In genomic region chr12:83800943-83801342, GRCm38 (mm10) we compare ENCODE assay signal across 12 mouse cellular contexts. TPM values are rescaled to one million over a fixed set of nuclear protein-coding genes. Genes with fewer than 3 reads are reported as not detected.
A peak's percentile ranks its signal among the peaks of the same experiment; 100 is the strongest.
DNase-seq lines count a peak whose midpoint lies in the region; ATAC-seq and TF ChIP-seq lines count a peak whose summit lies in the region.
"Had no signal": no experiment of that assay in that cellular context is flagged by ENCODE, and none has a peak within 500 bp of the region (broad histone marks: within the 10 kb centered on the region; RNA-seq: fewer than 3 reads in every experiment).

No protein-coding gene starts in this region.

- TF ChIP-seq CTCF in brain, embryonic 14.5 days (IDR thresholded peaks at IDR 0.05; ENCODE audit: borderline replicate concordance, extremely low read depth, insufficient read depth, insufficient read length): peak; percentile 55; the same call in 1 of the 2 replicates

- DNase-seq in hindbrain, embryonic 14.5 days (ENCODE audit: low spot score): peak; percentile 50
- peak; percentile 43 for DNase-seq in ES-CJ7 (ENCODE audit: low read depth, low spot score)
- peak; percentile 79 for DNase-seq in brain, embryonic 14.5 days (ENCODE audit: low read depth)
- peak; percentile 34 to 55 for DNase-seq in layer of hippocampus, postnatal 36 days
- no peak for DNase-seq in lung, adult 18-20 months
- DNase-seq in urinary bladder, postnatal 4 days (ENCODE audit: low spot score in 2 of 2): no peak
- DNase-seq in heart, adult 9 months (ENCODE audit: low spot score in 2 of 2): no peak
- DNase-seq: adrenal gland, postnatal 25 days; lung, adult 2 months had no signal

- peak; percentile 65; the same call in 1 of the 2 replicates for ATAC-seq in hindbrain, embryonic 14.5 days (ENCODE audit: low FRiP score)
- no peak for ATAC-seq in hindbrain, embryonic 13.5 days (ENCODE audit: low FRiP score)

- H3K9me3 ChIP-seq in hindbrain, embryonic 14.5 days (ENCODE audit: control insufficient read depth, low read length): 0 out of 2 replicates have a peak, but pooled peaks cover 3% of the 10 kb centered on the region
- no peaks in the 10 kb centered on the region; the same call in 1 of the 2 replicates for H3K9me3 ChIP-seq in hindbrain, embryonic 13.5 days
- H3K9me3 ChIP-seq: embryonic facial prominence, embryonic 15.5 days had no signal

- WGBS in hindbrain, embryonic 14.5 days: 45% methylated on average over 9 of the region's 9 CpGs
- 55% methylated on average over 9 of the region's 9 CpGs for WGBS in hindbrain, embryonic 13.5 days

- H3K4me1 ChIP-seq in hindbrain, embryonic 14.5 days (replicated peaks; ENCODE audit: control insufficient read depth, insufficient read depth, low read length): no peaks in the 10 kb centered on the region
- H3K4me1 ChIP-seq in hindbrain, embryonic 13.5 days (replicated peaks): no peaks in the 10 kb centered on the region
- H3K4me1 ChIP-seq: embryonic facial prominence, embryonic 15.5 days; heart, embryonic 13.5 days had no signal

- no peak for TF ChIP-seq POLR2A in brain, embryonic 14.5 days (IDR thresholded peaks at IDR 0.05; ENCODE audit: borderline replicate concordance, extremely low read depth, insufficient read depth, insufficient read length, poor library complexity, severe bottlenecking)

- H3K4me3 ChIP-seq in hindbrain, embryonic 14.5 days (replicated peaks; ENCODE audit: low read length): no peak overlapping the region
- H3K4me3 ChIP-seq in hindbrain, embryonic 13.5 days: no peak overlapping the region
- H3K4me3 ChIP-seq: embryonic facial prominence, embryonic 15.5 days; heart, embryonic 13.5 days had no signal

- H3K9ac ChIP-seq in hindbrain, embryonic 14.5 days: no peak overlapping the region
- no peak overlapping the region for H3K9ac ChIP-seq in hindbrain, embryonic 13.5 days
- H3K9ac ChIP-seq: embryonic facial prominence, embryonic 15.5 days; heart, embryonic 13.5 days had no signal

- no peak overlapping the region for H3K4me2 ChIP-seq in hindbrain, embryonic 14.5 days (replicated peaks)
- H3K4me2 ChIP-seq in hindbrain, embryonic 13.5 days: no peak overlapping the region
- H3K4me2 ChIP-seq: embryonic facial prominence, embryonic 15.5 days; heart, embryonic 13.5 days had no signal

- H3K27ac ChIP-seq in hindbrain, embryonic 14.5 days: no peak overlapping the region
- no peak overlapping the region for H3K27ac ChIP-seq in hindbrain, embryonic 13.5 days
- H3K27ac ChIP-seq: embryonic facial prominence, embryonic 15.5 days; heart, embryonic 13.5 days had no signal

- no peaks in the 10 kb centered on the region for H3K27me3 ChIP-seq in hindbrain, embryonic 14.5 days (ENCODE audit: control insufficient read depth, insufficient read depth, low read length)
- no peaks in the 10 kb centered on the region for H3K27me3 ChIP-seq in hindbrain, embryonic 13.5 days
- H3K27me3 ChIP-seq: embryonic facial prominence, embryonic 15.5 days; heart, embryonic 13.5 days had no signal

- peaks cover 68% of the 10 kb centered on the region for H3K36me3 ChIP-seq in hindbrain, embryonic 14.5 days (replicated peaks; ENCODE audit: control insufficient read depth, insufficient read depth)
- H3K36me3 ChIP-seq in hindbrain, embryonic 13.5 days: peaks cover 65% of the 10 kb centered on the region

RNA-seq across cellular contexts. Expression of gene Papln, which starts 37.5 kb away (rescaled TPM):
- polyA plus RNA-seq in hindbrain, embryonic 14.5 days (2014; fragmentation: Nextera tagmentation; extraction: Ambion mirVana): 0.26 and 0.44 TPM in 2 replicates
- 0.16 and 0.22 TPM in 2 replicates for polyA plus RNA-seq in hindbrain, embryonic 13.5 days (2015; fragmentation: Nextera tagmentation; extraction: Ambion mirVana)
- polyA plus RNA-seq in brain, embryonic 14.5 days (2012; rRNA removed): 0.77 and 0.85 TPM in 2 replicates
- total RNA-seq in layer of hippocampus, postnatal 36 days (2021): 1 to 10 TPM; 2.8 to 3.1 TPM

Comparison
In these comparisons a context has a peak if more than half of its experiments do, and no peak if none do; other contexts are left out.
1. DNase-seq: peak in hindbrain, embryonic 14.5 days (single experiment), ES-CJ7 (single experiment), brain, embryonic 14.5 days (single experiment) and layer of hippocampus, postnatal 36 days (2 of 2); none in lung, adult 18-20 months (0 of 2), urinary bladder, postnatal 4 days (0 of 2) and heart, adult 9 months (0 of 2).